In genomic region chr11:119982236-119982635, GRCm38 (mm10) we compare ENCODE assay signal across 17 mouse cellular contexts.
"Had no signal": no experiment of that assay in that cellular context is flagged by ENCODE, and none has a peak within 500 bp of the region (broad histone marks: within the 10 kb centered on the region; RNA-seq: fewer than 3 reads in every experiment).

No protein-coding gene starts in this region.

- H3K9me3 ChIP-seq: kidney, embryonic 15.5 days; limb, embryonic 13.5 days; midbrain, embryonic 10.5 days; midbrain, embryonic 15.5 days; neural tube, embryonic 15.5 days had no signal

- H3K4me3 ChIP-seq: kidney, embryonic 15.5 days; limb, embryonic 13.5 days; midbrain, embryonic 10.5 days; midbrain, embryonic 15.5 days; myocyte; neural tube, embryonic 15.5 days had no signal

- H3K27me3 ChIP-seq: kidney, embryonic 15.5 days; limb, embryonic 13.5 days; midbrain, embryonic 15.5 days; neural tube, embryonic 15.5 days had no signal

- H3K4me1 ChIP-seq: midbrain, embryonic 10.5 days; neural tube, embryonic 15.5 days had no signal

- H3K9ac ChIP-seq: kidney, embryonic 15.5 days; limb, embryonic 13.5 days; liver, embryonic 14.5 days; midbrain, embryonic 15.5 days; neural tube, embryonic 15.5 days had no signal

- DNase-seq: kidney, adult 2 months; kidney, postnatal 14 days; layer of hippocampus, adult 9-11 months; layer of hippocampus, postnatal 36 days; lung, adult 18-20 months; right cerebral cortex, adult 18-20 months; right cerebral cortex, postnatal 25 days; thymus, postnatal 4 days had no signal

- ATAC-seq: intestine, embryonic 16.5 days; midbrain, embryonic 15.5 days had no signal

- H3K4me2 ChIP-seq: kidney, embryonic 15.5 days; limb, embryonic 13.5 days; midbrain, embryonic 15.5 days; neural tube, embryonic 15.5 days had no signal

- H3K27ac ChIP-seq: kidney, embryonic 15.5 days; limb, embryonic 13.5 days; liver, embryonic 14.5 days; midbrain, embryonic 10.5 days; midbrain, embryonic 15.5 days; neural tube, embryonic 15.5 days; stomach, postnatal 0 days had no signal

- H3K36me3 ChIP-seq: midbrain, embryonic 15.5 days had no signal
